Mouse (Mus musculus): ENCODE data around the gene Lpar1. TPM values are rescaled to one million over a fixed set of nuclear protein-coding genes. Genes with fewer than 3 reads are reported as not detected.

Lpar1 gene
- 76.6 and 79.4 TPM in 2 replicates for polyA plus RNA-seq (2015; fragmentation: Nextera tagmentation; extraction: Ambion mirVana)

- Histone ChIP-seq H3K27ac (ENCODE audit: low read length) (peak within 1 kb of the TSS; percentile 95), H3K36me3 (ENCODE audit: control insufficient read depth, insufficient read depth, low read length) (no peaks in the 10 kb centered on the region), H3K9ac (ENCODE audit: low read length) (peak within 1 kb of the TSS; percentile 93), H3K27me3 (ENCODE audit: control insufficient read depth, insufficient read depth, low read length) (no peaks in the 10 kb centered on the region), H3K9me3 (replicated peaks; ENCODE audit: control insufficient read depth, low read length) (no peaks in the 10 kb centered on the region), H3K4me1 (ENCODE audit: control insufficient read depth, insufficient read depth, low read length) (peaks cover 17% of the 10 kb centered on the region), H3K4me3 (replicated peaks; ENCODE audit: low read length) (peak within 1 kb of the TSS; percentile 85), H3K4me2 (ENCODE audit: low read depth, low read length) (peak within 1 kb of the TSS; percentile 89)
- WGBS, result 10% methylated on average over 19 of the region's 19 CpGs
- peak; percentile 56 for ATAC-seq (ENCODE audit: insufficient read depth, low FRiP score)
Measured at GRCm38 (mm10) chr4:58553631-58554358, at the start of gene Lpar1. Lpar1 (minus strand) TSS chr4:58553898.

GRCm38 (mm10) chr4:58585942-58586341 lies 32.2 kb upstream of the Lpar1 start:
- Histone ChIP-seq H3K4me1 (ENCODE audit: control insufficient read depth, insufficient read depth, low read length) (no peaks in the 10 kb centered on the region), H3K27ac (ENCODE audit: low read length) (no peak overlapping the region), H3K9ac (ENCODE audit: low read length) (no peak overlapping the region), H3K4me3 (replicated peaks; ENCODE audit: low read length) (no peak overlapping the region), H3K27me3 (ENCODE audit: control insufficient read depth, insufficient read depth, low read length) (no peaks in the 10 kb centered on the region), H3K36me3 (ENCODE audit: control insufficient read depth, insufficient read depth, low read length) (no peaks in the 10 kb centered on the region), H3K4me2 (ENCODE audit: low read depth, low read length) (no peak overlapping the region), H3K9me3 (replicated peaks; ENCODE audit: control insufficient read depth, low read length) (no peaks in the 10 kb centered on the region)
- 27% methylated on average over 2 of the region's 2 CpGs for WGBS
- ATAC-seq (ENCODE audit: insufficient read depth, low FRiP score), result no peak

- Histone ChIP-seq H3K9me3 (replicated peaks; ENCODE audit: control insufficient read depth, low read length) (no peaks in the 10 kb centered on the region), H3K36me3 (ENCODE audit: control insufficient read depth, insufficient read depth, low read length) (no peaks in the 10 kb centered on the region), H3K27ac (ENCODE audit: low read length) (no peak overlapping the region), H3K4me1 (ENCODE audit: control insufficient read depth, insufficient read depth, low read length) (no peaks in the 10 kb centered on the region), H3K4me2 (ENCODE audit: low read depth, low read length) (no peak overlapping the region), H3K4me3 (replicated peaks; ENCODE audit: low read length) (no peak overlapping the region), H3K9ac (ENCODE audit: low read length) (no peak overlapping the region), H3K27me3 (ENCODE audit: control insufficient read depth, insufficient read depth, low read length) (no peaks in the 10 kb centered on the region)
- no peak for ATAC-seq (ENCODE audit: insufficient read depth, low FRiP score)
- 74% methylated on average over 7 of the region's 7 CpGs for WGBS
Measured at GRCm38 (mm10) chr4:58581191-58581590, 27.5 kb upstream of the Lpar1 start.

- ATAC-seq (ENCODE audit: insufficient read depth, low FRiP score), result no peak
- Histone ChIP-seq H3K27me3 (ENCODE audit: control insufficient read depth, insufficient read depth, low read length) (no peaks in the 10 kb centered on the region), H3K4me2 (ENCODE audit: low read depth, low read length) (no peak overlapping the region), H3K9me3 (replicated peaks; ENCODE audit: control insufficient read depth, low read length) (no peaks in the 10 kb centered on the region), H3K9ac (ENCODE audit: low read length) (no peak overlapping the region), H3K36me3 (ENCODE audit: control insufficient read depth, insufficient read depth, low read length) (no peaks in the 10 kb centered on the region), H3K27ac (ENCODE audit: low read length) (no peak overlapping the region), H3K4me1 (ENCODE audit: control insufficient read depth, insufficient read depth, low read length) (no peaks in the 10 kb centered on the region), H3K4me3 (replicated peaks; ENCODE audit: low read length) (no peak overlapping the region)
- WGBS, result 79% methylated on average over 5 of the region's 5 CpGs
Measured at GRCm38 (mm10) chr4:58580516-58580915, 26.8 kb upstream of the Lpar1 start.

GRCm38 (mm10) chr4:58580098-58580497 lies 26.4 kb upstream of the Lpar1 start:
- WGBS, result 68% methylated on average over 10 of the region's 10 CpGs
- no peaks in the 10 kb centered on the region for H3K4me1 ChIP-seq (ENCODE audit: control insufficient read depth, insufficient read depth, low read length)
- H3K9ac ChIP-seq (ENCODE audit: low read length), result no peak overlapping the region
- no peak overlapping the region for H3K27ac ChIP-seq (ENCODE audit: low read length)
- no peak overlapping the region for H3K4me2 ChIP-seq (ENCODE audit: low read depth, low read length)
- no peaks in the 10 kb centered on the region for H3K36me3 ChIP-seq (ENCODE audit: control insufficient read depth, insufficient read depth, low read length)
- no peaks in the 10 kb centered on the region for H3K27me3 ChIP-seq (ENCODE audit: control insufficient read depth, insufficient read depth, low read length)
- H3K4me3 ChIP-seq (replicated peaks; ENCODE audit: low read length), result no peak overlapping the region
- H3K9me3 ChIP-seq (replicated peaks; ENCODE audit: control insufficient read depth, low read length), result no peaks in the 10 kb centered on the region
- ATAC-seq (ENCODE audit: insufficient read depth, low FRiP score), result no peak

- 26% methylated on average over 2 of the region's 2 CpGs for WGBS
- Histone ChIP-seq H3K9me3 (replicated peaks; ENCODE audit: control insufficient read depth, low read length) (no peaks in the 10 kb centered on the region), H3K4me2 (ENCODE audit: low read depth, low read length) (no peak overlapping the region), H3K36me3 (ENCODE audit: control insufficient read depth, insufficient read depth, low read length) (no peaks in the 10 kb centered on the region), H3K9ac (ENCODE audit: low read length) (no peak overlapping the region), H3K27ac (ENCODE audit: low read length) (no peak overlapping the region), H3K27me3 (ENCODE audit: control insufficient read depth, insufficient read depth, low read length) (no peaks in the 10 kb centered on the region), H3K4me1 (ENCODE audit: control insufficient read depth, insufficient read depth, low read length) (no peaks in the 10 kb centered on the region), H3K4me3 (replicated peaks; ENCODE audit: low read length) (no peak overlapping the region)
- ATAC-seq (ENCODE audit: insufficient read depth, low FRiP score), result peak; percentile 82; the same call in 1 of the 2 replicates
Measured at GRCm38 (mm10) chr4:58578488-58578887, 24.8 kb upstream of the Lpar1 start.

- no peak overlapping the region for H3K9ac ChIP-seq (ENCODE audit: low read length)
- H3K27me3 ChIP-seq (ENCODE audit: control insufficient read depth, insufficient read depth, low read length), result no peaks in the 10 kb centered on the region
- ATAC-seq (ENCODE audit: insufficient read depth, low FRiP score), result no peak
- H3K9me3 ChIP-seq (replicated peaks; ENCODE audit: control insufficient read depth, low read length), result no peaks in the 10 kb centered on the region
- H3K4me2 ChIP-seq (ENCODE audit: low read depth, low read length), result no peak overlapping the region
- no peaks in the 10 kb centered on the region for H3K4me1 ChIP-seq (ENCODE audit: control insufficient read depth, insufficient read depth, low read length)
- no peak overlapping the region for H3K4me3 ChIP-seq (replicated peaks; ENCODE audit: low read length)
- no peaks in the 10 kb centered on the region for H3K36me3 ChIP-seq (ENCODE audit: control insufficient read depth, insufficient read depth, low read length)
- peak overlapping the region; percentile 18; the same call in 1 of the 2 replicates for H3K27ac ChIP-seq (ENCODE audit: low read length)
- 48% methylated on average over 5 of the region's 5 CpGs for WGBS
Measured at GRCm38 (mm10) chr4:58577382-58578048, 23.8 kb upstream of the Lpar1 start.

- Histone ChIP-seq H3K4me2 (ENCODE audit: low read depth, low read length) (no peak overlapping the region), H3K9ac (ENCODE audit: low read length) (no peak overlapping the region), H3K9me3 (replicated peaks; ENCODE audit: control insufficient read depth, low read length) (no peaks in the 10 kb centered on the region), H3K4me1 (ENCODE audit: control insufficient read depth, insufficient read depth, low read length) (no peaks in the 10 kb centered on the region), H3K27ac (ENCODE audit: low read length) (no peak overlapping the region), H3K36me3 (ENCODE audit: control insufficient read depth, insufficient read depth, low read length) (no peaks in the 10 kb centered on the region), H3K27me3 (ENCODE audit: control insufficient read depth, insufficient read depth, low read length) (no peaks in the 10 kb centered on the region), H3K4me3 (replicated peaks; ENCODE audit: low read length) (no peak overlapping the region)
- ATAC-seq (ENCODE audit: insufficient read depth, low FRiP score), result no peak
- WGBS, result 82% methylated on average over 6 of the region's 6 CpGs
Measured at GRCm38 (mm10) chr4:58575831-58576230, 22.1 kb upstream of the Lpar1 start.

GRCm38 (mm10) chr4:58574024-58574423 lies 20.3 kb upstream of the Lpar1 start:
- Histone ChIP-seq H3K4me3 (replicated peaks; ENCODE audit: low read length) (no peak overlapping the region), H3K27ac (ENCODE audit: low read length) (no peak overlapping the region), H3K27me3 (ENCODE audit: control insufficient read depth, insufficient read depth, low read length) (no peaks in the 10 kb centered on the region), H3K4me1 (ENCODE audit: control insufficient read depth, insufficient read depth, low read length) (no peaks in the 10 kb centered on the region), H3K9me3 (replicated peaks; ENCODE audit: control insufficient read depth, low read length) (no peaks in the 10 kb centered on the region), H3K4me2 (ENCODE audit: low read depth, low read length) (no peak overlapping the region), H3K36me3 (ENCODE audit: control insufficient read depth, insufficient read depth, low read length) (no peaks in the 10 kb centered on the region), H3K9ac (ENCODE audit: low read length) (no peak overlapping the region)
- 71% methylated on average over 6 of the region's 6 CpGs for WGBS
- ATAC-seq (ENCODE audit: insufficient read depth, low FRiP score), result no peak

Measured in stomach, embryonic 16.5 days (tissue).